Mouse (Mus musculus): ENCODE results near the gene Hoxd10. TPM values are rescaled to one million over a fixed set of nuclear protein-coding genes. Genes with fewer than 3 reads are reported as not detected.

The Hoxd10 gene
- polyA plus RNA-seq, 1 experiment from 2014 or later, result 0.13 TPM

DNA sequence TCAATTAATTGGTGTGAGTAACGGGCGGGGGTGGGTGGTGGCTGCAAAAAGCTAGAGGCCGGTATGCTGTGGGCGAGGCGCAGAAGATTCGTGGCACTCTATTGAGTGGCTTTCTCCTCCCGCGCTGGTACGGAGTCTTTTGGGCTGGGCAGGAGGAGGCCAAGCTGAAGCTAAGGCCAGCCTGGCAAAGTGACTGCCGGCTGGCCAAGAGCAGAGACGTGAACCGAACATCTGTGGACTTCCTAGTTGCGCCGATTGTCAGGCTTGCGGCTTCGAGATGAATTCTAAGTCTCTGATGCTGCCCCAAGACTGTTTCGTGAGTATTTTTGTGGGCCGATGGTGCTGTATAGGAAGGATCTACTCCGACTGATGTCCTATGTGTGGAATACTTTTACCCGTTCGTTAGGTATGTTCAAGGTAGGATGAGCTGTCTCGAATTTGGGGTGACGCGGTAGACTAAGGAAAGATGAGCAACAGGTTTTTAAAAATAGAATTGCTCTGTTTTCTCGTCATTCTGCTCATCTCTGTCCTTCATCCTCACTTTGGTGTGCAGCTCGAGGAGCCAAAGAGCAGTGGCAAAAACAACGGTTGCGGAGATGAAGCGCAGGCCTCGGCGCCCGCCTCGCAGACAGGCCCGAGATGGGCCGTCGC is 24.4 kb upstream of the Hoxd10 start:
- ATAC-seq (no peak), DNase-seq (ENCODE audit: low read depth, low spot score) (no peak)
- CTCF ChIA-PET, result no interaction called here
- TF ChIP-seq CTCF (IDR thresholded peaks at IDR 0.05), result no peak
- H3K27me3 ChIP-seq, result peaks cover 59% of the 10 kb centered on the region
- in situ Hi-C loops (cut with MboI; ENCODE audit: low pct_unique_long_range_greater_than_20kb), result loop anchor here (25.0 kb wide), 2 partner anchors 880 to 1105 kb away; partner anchors contain the start of gene Chn1
- POLR2A ChIA-PET, result no interaction called here

DNA sequence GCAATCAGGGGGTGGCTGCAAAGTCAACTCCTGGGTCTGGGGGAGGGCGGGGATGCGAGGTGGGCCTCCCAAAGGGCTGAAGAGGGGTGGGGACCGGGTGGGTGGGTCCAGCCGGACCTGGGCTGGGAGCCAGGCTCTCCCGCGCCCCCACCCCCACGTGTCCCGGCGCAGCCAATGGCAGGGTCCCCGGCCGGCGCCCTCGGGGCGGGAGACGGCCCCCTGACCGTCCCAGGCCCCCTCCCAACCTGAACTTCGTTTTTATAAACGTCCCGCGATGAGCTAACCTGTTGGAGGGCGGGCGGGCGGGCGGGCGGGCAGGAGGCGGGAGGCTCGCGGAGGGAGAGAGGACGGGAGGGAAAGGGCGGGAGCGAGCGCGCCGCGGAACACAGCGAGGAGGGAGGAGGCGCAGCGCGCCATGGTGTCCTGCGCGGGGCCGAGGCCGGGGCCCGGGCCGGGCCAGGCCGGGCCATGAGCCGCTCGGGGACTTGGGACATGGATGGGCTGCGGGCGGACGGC is 23.8 kb upstream of the Hoxd10 start, which contains the start of gene Hoxd13:
TSS of gene Hoxd13 (plus strand) at position 469 of the 516 bp plus-strand sequence.
- in situ Hi-C loops (cut with MboI; ENCODE audit: low pct_unique_long_range_greater_than_20kb), result loop anchor here (25.0 kb wide), 2 partner anchors 881 to 1106 kb away; partner anchors contain the start of gene Chn1
- ChIA-PET CTCF (no interaction called here), POLR2A (no interaction called here)
- peaks cover 53% of the 10 kb centered on the region for H3K27me3 ChIP-seq
- no peak for DNase-seq (ENCODE audit: low read depth, low spot score)
- ATAC-seq, result no peak
- no peak for TF ChIP-seq CTCF (IDR thresholded peaks at IDR 0.05)

DNA sequence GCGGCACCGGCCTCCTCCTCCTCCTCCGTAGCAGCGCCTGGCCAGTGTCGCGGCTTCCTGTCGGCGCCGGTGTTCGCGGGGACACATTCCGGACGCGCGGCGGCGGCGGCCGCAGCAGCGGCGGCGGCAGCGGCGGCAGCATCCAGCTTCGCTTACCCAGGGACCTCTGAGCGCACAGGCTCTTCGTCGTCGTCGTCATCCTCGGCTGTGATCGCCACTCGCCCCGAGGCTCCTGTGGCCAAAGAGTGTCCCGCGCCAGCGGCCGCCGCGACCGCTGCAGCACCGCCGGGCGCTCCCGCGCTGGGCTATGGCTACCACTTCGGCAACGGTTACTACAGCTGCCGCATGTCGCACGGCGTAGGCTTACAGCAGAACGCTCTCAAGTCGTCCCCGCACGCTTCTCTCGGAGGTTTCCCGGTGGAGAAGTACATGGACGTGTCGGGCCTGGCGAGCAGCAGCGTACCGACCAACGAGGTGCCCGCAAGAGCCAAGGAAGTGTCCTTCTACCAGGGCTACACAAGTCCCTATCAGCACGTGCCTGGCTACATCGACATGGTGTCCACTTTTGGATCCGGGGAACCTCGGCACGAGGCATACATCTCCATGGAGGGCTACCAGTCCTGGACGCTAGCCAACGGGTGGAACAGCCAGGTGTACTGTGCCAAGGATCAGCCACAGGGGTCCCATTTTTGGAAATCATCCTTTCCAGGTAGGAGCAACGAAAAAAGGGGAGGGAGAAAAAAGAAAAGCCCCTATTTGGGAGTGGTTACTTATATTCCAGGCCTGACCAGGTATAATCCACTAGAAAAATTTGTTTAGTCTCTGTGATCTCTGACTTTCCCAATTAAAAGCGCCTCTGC is 23.1 kb upstream of the Hoxd10 start:
- ATAC-seq, result no peak
- ChIA-PET CTCF (interaction anchor here (1.3 kb wide), 1 partner anchor 18 kb away, joined by 3 read pairs; no protein-coding TSS in a partner anchor), POLR2A (no interaction called here)
- TF ChIP-seq CTCF (IDR thresholded peaks at IDR 0.05), result no peak
- peaks cover 53% of the 10 kb centered on the region for H3K27me3 ChIP-seq
- no peak for DNase-seq (ENCODE audit: low read depth, low spot score)
- in situ Hi-C loops (cut with MboI; ENCODE audit: low pct_unique_long_range_greater_than_20kb), result loop anchor here (25.0 kb wide), 2 partner anchors 881 to 1106 kb away; partner anchors contain the start of gene Chn1

DNA sequence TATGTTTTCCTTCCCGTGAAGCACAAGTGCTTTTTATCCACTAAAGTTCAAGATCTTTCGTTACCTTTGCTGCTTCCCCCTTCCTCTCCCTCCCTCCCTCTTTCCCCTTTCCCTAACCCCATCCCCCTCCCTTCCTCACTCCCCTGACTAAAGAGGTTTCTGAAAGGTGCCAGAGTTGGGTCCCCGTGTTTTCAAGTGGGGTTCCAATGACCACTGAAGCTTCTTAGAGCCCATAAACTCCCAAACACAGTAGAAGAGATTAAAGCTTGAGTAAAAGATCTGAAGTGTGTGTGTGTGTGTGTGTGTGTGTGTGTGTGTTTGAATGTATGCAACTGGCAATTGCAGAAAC is 22.5 kb upstream of the Hoxd10 start:
- POLR2A ChIA-PET, result no interaction called here

DNA sequence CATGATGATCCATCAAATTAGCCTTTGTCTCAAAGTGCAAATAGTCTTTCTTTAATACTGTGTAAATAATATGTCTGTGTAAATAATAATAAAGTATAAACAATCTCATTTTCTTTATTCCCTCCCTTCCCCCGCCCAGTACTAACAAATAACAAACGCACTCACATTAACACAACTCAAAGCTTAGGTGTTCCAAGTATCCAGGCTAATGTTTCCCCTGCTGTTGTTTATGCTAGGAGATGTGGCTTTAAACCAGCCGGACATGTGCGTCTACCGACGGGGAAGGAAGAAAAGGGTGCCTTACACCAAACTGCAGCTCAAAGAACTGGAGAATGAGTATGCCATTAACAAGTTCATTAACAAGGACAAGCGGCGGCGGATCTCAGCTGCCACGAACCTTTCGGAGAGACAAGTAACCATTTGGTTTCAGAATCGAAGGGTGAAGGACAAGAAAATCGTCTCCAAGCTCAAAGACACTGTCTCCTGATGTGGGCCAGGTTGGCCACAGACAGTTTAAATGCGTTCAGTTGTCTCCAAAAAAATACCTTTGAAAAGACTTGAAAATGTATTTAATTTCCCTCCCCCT is 22.0 kb upstream of the Hoxd10 start:
- POLR2A ChIA-PET, result no interaction called here
- ATAC-seq (no peak), DNase-seq (ENCODE audit: low read depth, low spot score) (no peak)
- no peak for TF ChIP-seq CTCF (IDR thresholded peaks at IDR 0.05)
- in situ Hi-C loops (cut with MboI; ENCODE audit: low pct_unique_long_range_greater_than_20kb), result loop anchor here (25.0 kb wide), 2 partner anchors 882 to 1107 kb away; partner anchors contain the start of gene Chn1
- peaks cover 47% of the 10 kb centered on the region for H3K27me3 ChIP-seq
- CTCF ChIA-PET, result interaction anchor here (1.3 kb wide), 2 partner anchors 9 to 17 kb away, joined by 3 read pairs; no protein-coding TSS in a partner anchor

More for the DNA sequence above, 22.5 kb upstream of the Hoxd10 start:
- TF ChIP-seq CTCF (IDR thresholded peaks at IDR 0.05), result no peak
- H3K27me3 ChIP-seq, result peaks cover 52% of the 10 kb centered on the region
- DNase-seq (ENCODE audit: low read depth, low spot score) (no peak), ATAC-seq (no peak)
- CTCF ChIA-PET, result interaction anchor here (1.3 kb wide), 1 partner anchor 17 kb away, joined by 3 read pairs; no protein-coding TSS in a partner anchor
- in situ Hi-C loops (cut with MboI; ENCODE audit: low pct_unique_long_range_greater_than_20kb), result loop anchor here (25.0 kb wide), 2 partner anchors 882 to 1107 kb away; partner anchors contain the start of gene Chn1

DNA sequence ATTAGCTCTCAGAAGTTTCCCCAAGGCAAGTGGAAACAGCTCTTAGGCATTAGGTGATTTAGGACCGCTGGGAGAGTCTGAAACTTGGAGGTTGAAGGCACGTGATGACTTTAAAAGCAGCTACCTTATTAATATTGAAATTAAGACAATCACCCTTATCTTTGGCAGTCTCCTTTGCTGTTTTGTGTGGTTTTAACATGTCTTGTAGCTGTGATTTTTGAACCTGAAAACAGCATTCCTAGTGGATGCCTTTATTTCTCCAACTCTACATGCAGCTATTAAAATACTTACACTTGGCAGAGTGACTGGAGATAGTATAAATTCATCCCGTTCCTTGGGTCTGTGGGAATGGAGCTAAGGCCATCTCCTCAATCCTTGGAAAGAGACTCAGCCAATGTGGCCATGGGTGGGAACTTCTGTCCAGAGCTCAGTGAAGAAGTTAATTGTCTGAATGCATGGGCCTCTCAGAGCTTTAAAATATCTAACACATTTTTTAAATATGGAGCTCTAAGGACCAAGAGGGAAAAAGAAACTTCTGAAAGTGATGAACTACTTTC is 21.0 kb upstream of the Hoxd10 start:
- ATAC-seq, result no peak
- TF ChIP-seq CTCF (IDR thresholded peaks at IDR 0.05), result no peak
- DNase-seq (ENCODE audit: low read depth, low spot score), result no peak
- ChIA-PET POLR2A (interaction anchor here (0.7 kb wide), 1 partner anchor 440 kb away, joined by 3 read pairs; no protein-coding TSS in a partner anchor), CTCF (interaction anchor here (1.3 kb wide), 1 partner anchor 10 kb away, joined by 3 read pairs; no protein-coding TSS in a partner anchor)
- H3K27me3 ChIP-seq, result peaks cover 45% of the 10 kb centered on the region
- in situ Hi-C loops (cut with MboI; ENCODE audit: low pct_unique_long_range_greater_than_20kb), result loop anchor here (25.0 kb wide), 2 partner anchors 883 to 1108 kb away; partner anchors contain the start of gene Chn1

DNA sequence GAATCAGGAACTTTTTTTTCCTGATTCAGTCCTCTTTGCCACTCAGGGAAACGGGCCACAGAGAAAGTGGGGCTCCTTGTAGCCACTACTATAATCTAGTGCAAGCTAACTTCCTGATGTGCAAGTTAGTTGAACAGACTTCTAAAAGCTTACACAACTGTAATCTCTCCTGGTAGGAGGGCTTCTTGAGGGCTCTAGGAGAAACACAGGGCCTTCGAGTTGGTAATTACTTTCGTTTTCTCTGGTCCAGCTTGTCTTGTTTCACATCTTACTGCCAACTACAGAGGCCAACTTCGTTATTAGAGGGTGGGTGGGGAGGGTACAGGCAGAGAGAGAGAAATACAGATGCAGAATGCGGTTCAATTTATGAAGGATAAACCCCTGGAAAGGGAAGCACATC is 19.9 kb upstream of the Hoxd10 start:
- no peak for ATAC-seq
- DNase-seq (ENCODE audit: low read depth, low spot score), result no peak
- TF ChIP-seq CTCF (IDR thresholded peaks at IDR 0.05), result no peak
- in situ Hi-C loops (cut with MboI; ENCODE audit: low pct_unique_long_range_greater_than_20kb), result loop anchor here (25.0 kb wide), 2 partner anchors 885 to 1110 kb away; partner anchors contain the start of gene Chn1
- H3K27me3 ChIP-seq, result peaks cover 38% of the 10 kb centered on the region
- CTCF ChIA-PET, result no interaction called here
- POLR2A ChIA-PET, result no interaction called here

DNA sequence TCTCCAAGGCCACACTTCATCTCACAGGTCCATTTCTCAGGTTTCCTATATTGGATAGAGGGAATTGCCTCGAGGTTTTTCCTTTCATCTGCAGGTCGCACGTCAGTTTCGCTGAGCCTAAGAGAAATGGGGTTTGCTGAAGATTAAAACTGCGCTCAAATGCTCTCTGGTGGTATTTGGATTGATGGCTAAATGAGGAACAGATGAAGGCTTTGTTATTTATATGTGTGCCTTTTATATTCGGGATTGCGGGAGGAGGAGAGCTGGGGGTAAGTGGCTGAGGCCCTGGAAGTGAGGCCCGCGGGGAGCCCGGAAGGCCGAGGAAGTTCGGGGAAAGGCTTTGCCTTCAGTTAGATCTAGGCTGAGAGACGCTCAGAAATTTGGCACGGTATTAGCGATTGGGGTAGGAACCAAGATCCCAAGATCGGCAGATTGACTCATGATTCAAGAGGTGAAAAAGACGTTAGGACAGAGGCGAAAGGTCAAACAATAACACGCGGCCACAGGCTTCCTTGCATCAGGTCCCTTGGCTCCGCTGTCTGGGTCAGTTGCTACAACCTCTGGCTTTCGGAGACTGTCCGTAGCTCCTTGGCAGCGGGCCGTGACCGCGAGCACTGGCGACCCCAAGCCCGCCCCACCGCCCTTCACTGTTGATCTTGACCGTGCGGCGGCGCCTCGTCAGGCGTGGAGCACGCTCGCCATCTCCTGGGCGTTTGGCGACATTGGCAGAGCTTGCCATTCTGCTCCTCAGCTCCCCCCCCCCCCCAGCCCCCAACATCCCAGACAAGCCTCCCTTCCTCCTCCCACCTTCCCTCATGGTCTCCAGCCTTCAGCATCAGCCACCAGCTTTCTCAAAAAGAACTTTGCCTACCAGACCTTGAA is 19.0 kb upstream of the Hoxd10 start:
- CTCF ChIA-PET, result interaction anchor here (0.6 to 0.8 kb wide), 2 partner anchors 9 to 689 kb away, joined by 3 read pairs; no protein-coding TSS in a partner anchor
- ATAC-seq, result no peak
- no peak for DNase-seq (ENCODE audit: low read depth, low spot score)
- in situ Hi-C loops (cut with MboI; ENCODE audit: low pct_unique_long_range_greater_than_20kb), result loop anchor here (25.0 kb wide), 2 partner anchors 885 to 1110 kb away; partner anchors contain the start of gene Chn1
- peaks cover 31% of the 10 kb centered on the region for H3K27me3 ChIP-seq
- no peak for TF ChIP-seq CTCF (IDR thresholded peaks at IDR 0.05)
- POLR2A ChIA-PET, result interaction anchor here (0.6 kb wide), 1 partner anchor 478 kb away, joined by 3 read pairs; no protein-coding TSS in a partner anchor

All from Patski (cell line).